In genomic region chr3:34426955-34427354, GRCm38 (mm10) we compare ENCODE assay signal across 24 mouse cellular contexts.
A peak's percentile ranks its signal among the peaks of the same experiment; 100 is the strongest.
DNase-seq lines count a peak whose midpoint lies in the region; ATAC-seq and TF ChIP-seq lines count a peak whose summit lies in the region.
"Had no signal": no experiment of that assay in that cellular context is flagged by ENCODE, and none has a peak within 500 bp of the region (broad histone marks: within the 10 kb centered on the region; RNA-seq: fewer than 3 reads in every experiment).

No protein-coding gene starts in this region.

- no peak for TF ChIP-seq CTCF in MEL (IDR thresholded peaks at IDR 0.05 in 2 of 3, conservative IDR thresholded peaks at IDR 0.05 in 1 of 3; ENCODE audit: control insufficient read depth in 1 of 3, insufficient read depth in 1 of 3, low read depth in 2 of 3, low read length in 3 of 3, poor library complexity in 1 of 3, severe bottlenecking in 1 of 3)

- WGBS in heart, embryonic 11.5 days (ENCODE audit: insufficient replicate concordance), result 70% methylated on average over 10 of the region's 10 CpGs

- H3K4me3 ChIP-seq in heart, embryonic 11.5 days (ENCODE audit: low read depth, low read length), result no peak overlapping the region
- peak overlapping the region; percentile 29 to 50 for H3K4me3 ChIP-seq in MEL (ENCODE audit: control insufficient read depth in 1 of 2, insufficient read depth in 1 of 2, low read depth in 2 of 2, low read length in 2 of 2)
- H3K4me3 ChIP-seq: embryonic facial prominence, embryonic 10.5 days; embryonic facial prominence, embryonic 12.5 days; forebrain, embryonic 13.5 days; forebrain, embryonic 15.5 days had no signal

- TF ChIP-seq RAD21 in MEL (IDR thresholded peaks at IDR 0.05; ENCODE audit: low read depth, low read length), result no peak

- H3K36me3 ChIP-seq in heart, embryonic 11.5 days (ENCODE audit: control insufficient read depth, insufficient read depth, low read length), result no peaks in the 10 kb centered on the region
- peaks cover 0 to 35% of the 10 kb centered on the region in 2 experiments; a peak in 2 of 4 replicates for H3K36me3 ChIP-seq in MEL (ENCODE audit: control insufficient read depth in 1 of 2, insufficient read depth in 2 of 2, low read length in 2 of 2)
- H3K36me3 ChIP-seq: embryonic facial prominence, embryonic 10.5 days; embryonic facial prominence, embryonic 12.5 days; forebrain, embryonic 15.5 days; G1E had no signal

- peaks cover 3% of the 10 kb centered on the region; the same call in 1 of the 2 replicates for H3K4me1 ChIP-seq in heart, embryonic 11.5 days (ENCODE audit: control insufficient read depth, insufficient read depth, low read length)
- H3K4me1 ChIP-seq in MEL (ENCODE audit: control insufficient read depth in 1 of 2, insufficient read depth in 2 of 2, low read length in 2 of 2), result peaks cover 19 to 28% of the 10 kb centered on the region in 2 experiments
- H3K4me1 ChIP-seq: embryonic facial prominence, embryonic 12.5 days had no signal

- no peaks in the 10 kb centered on the region for H3K27me3 ChIP-seq in heart, embryonic 11.5 days (ENCODE audit: control insufficient read depth, insufficient read depth, low read length)
- no peaks in the 10 kb centered on the region for H3K27me3 ChIP-seq in MEL (ENCODE audit: control insufficient read depth in 1 of 2, insufficient read depth in 2 of 2, low read length in 2 of 2)
- H3K27me3 ChIP-seq: CH12.LX; embryonic facial prominence, embryonic 12.5 days; forebrain, embryonic 15.5 days had no signal

- TF ChIP-seq EP300 in MEL (IDR thresholded peaks at IDR 0.05; ENCODE audit: low read depth in 1 of 2, low read length in 2 of 2), result no peak; a peak in 1 of 4 replicates

- no peaks in the 10 kb centered on the region for H3K9me3 ChIP-seq in heart, embryonic 11.5 days (replicated peaks; ENCODE audit: control insufficient read depth, low read length)
- H3K9me3 ChIP-seq in MEL (replicated peaks; ENCODE audit: insufficient read depth, low read length), result no peaks in the 10 kb centered on the region
- H3K9me3 ChIP-seq: embryonic facial prominence, embryonic 10.5 days; embryonic facial prominence, embryonic 12.5 days; forebrain, embryonic 13.5 days; forebrain, embryonic 15.5 days; G1E had no signal

- H3K4me2 ChIP-seq in heart, embryonic 11.5 days, result no peak overlapping the region
- H3K4me2 ChIP-seq: embryonic facial prominence, embryonic 12.5 days; forebrain, embryonic 13.5 days; forebrain, embryonic 15.5 days had no signal

- DNase-seq in heart, adult 11 months, result peak; percentile 53
- peak; percentile 74 for DNase-seq in MEL (ENCODE audit: low read depth, low spot score)
- peak; percentile 24 for DNase-seq in brain, adult 2 months (ENCODE audit: low read depth, low spot score)
- no peak for DNase-seq in yolk sac, embryonic 10.5 days (ENCODE audit: low spot score)
- DNase-seq: adrenal gland, adult 8-10 months; adrenal gland, postnatal 14 days; adrenal gland, postnatal 36 days; B cell, adult 2 months; cerebellum, adult 11 months; cerebellum, adult 18-20 months; cerebellum, adult 8-10 months; cerebellum, postnatal 10 days; cerebellum, postnatal 25 days; forebrain, postnatal 0 days had no signal

- no peak overlapping the region for H3K9ac ChIP-seq in heart, embryonic 11.5 days (ENCODE audit: low read depth, low read length)
- peak overlapping the region; percentile 51 for H3K9ac ChIP-seq in MEL (ENCODE audit: control insufficient read depth, low read depth, low read length, poor library complexity, severe bottlenecking)
- H3K9ac ChIP-seq: embryonic facial prominence, embryonic 12.5 days; forebrain, embryonic 13.5 days; forebrain, embryonic 15.5 days; forebrain, postnatal 0 days had no signal

- TF ChIP-seq POLR2A in MEL (IDR thresholded peaks at IDR 0.05; ENCODE audit: control insufficient read depth in 1 of 2, insufficient read depth in 1 of 2, low read depth in 1 of 2, low read length in 2 of 2, poor library complexity in 1 of 2), result no peak

- ATAC-seq in heart, embryonic 11.5 days (replicated peaks; ENCODE audit: insufficient number of reproducible peaks, low FRiP score, low TSS enrichment), result no peak
- ATAC-seq: activated CD4-positive, CD25-positive, alpha-beta regulatory T cell, adult 4 months; CD4-positive, CD25-positive, alpha-beta regulatory T cell, adult 4 months; forebrain, embryonic 13.5 days; forebrain, embryonic 15.5 days; forebrain, postnatal 0 days; Patski had no signal

- H3K27ac ChIP-seq in heart, embryonic 11.5 days (ENCODE audit: low read depth, low read length), result no peak overlapping the region
- H3K27ac ChIP-seq in MEL (ENCODE audit: control insufficient read depth, low read depth, low read length), result peak overlapping the region; percentile 95
- H3K27ac ChIP-seq: embryonic facial prominence, embryonic 10.5 days; embryonic facial prominence, embryonic 12.5 days; forebrain, embryonic 13.5 days; forebrain, embryonic 15.5 days had no signal

- no peaks in the 10 kb centered on the region for H3K79me2 ChIP-seq in MEL (ENCODE audit: control insufficient read depth, insufficient read depth, low read length, poor library complexity)

TF ChIP-seq in MEL, 35 proteins besides CTCF, POLR2A, EP300 and RAD21:
- TF ChIP-seq MXI1 (IDR thresholded peaks at IDR 0.05; ENCODE audit: low read depth, low read length), result no peak
- no peak for TF ChIP-seq ZNF384 (IDR thresholded peaks at IDR 0.05; ENCODE audit: low read depth, low read length)
- 0 out of 2 replicates have a peak, but pooled peaks have one; percentile 29 for TF ChIP-seq MAX (IDR thresholded peaks at IDR 0.05; ENCODE audit: low read length)
- TF ChIP-seq TCF12 (IDR thresholded peaks at IDR 0.05; ENCODE audit: low read depth, low read length), result peak; percentile 24; the same call in 1 of the 2 replicates
- TF ChIP-seq ZMIZ1 (IDR thresholded peaks at IDR 0.05; ENCODE audit: low read depth, low read length), result 0 out of 2 replicates have a peak, but pooled peaks have one; percentile 47
- no peak for TF ChIP-seq BHLHE40 (IDR thresholded peaks at IDR 0.05; ENCODE audit: borderline replicate concordance, low read depth, low read length)
- peak; percentile 58; the same call in 1 of the 2 replicates for TF ChIP-seq ELF1 (IDR thresholded peaks at IDR 0.05; ENCODE audit: low read depth, low read length)
- no peak for TF ChIP-seq SIN3A (IDR thresholded peaks at IDR 0.05; ENCODE audit: low read length)
- TF ChIP-seq NELFE (IDR thresholded peaks at IDR 0.05; ENCODE audit: low read depth, low read length), result peak; percentile 6; the same call in 1 of the 2 replicates
- no peak for TF ChIP-seq GABPA (IDR thresholded peaks at IDR 0.05; ENCODE audit: low read depth, low read length)
- 0 out of 2 replicates have a peak, but pooled peaks have one; percentile 17 for TF ChIP-seq ETS1 (IDR thresholded peaks at IDR 0.05; ENCODE audit: low read depth, low read length)
